ENCODE assay signal across 30 mouse cellular contexts in the genomic region with DNA sequence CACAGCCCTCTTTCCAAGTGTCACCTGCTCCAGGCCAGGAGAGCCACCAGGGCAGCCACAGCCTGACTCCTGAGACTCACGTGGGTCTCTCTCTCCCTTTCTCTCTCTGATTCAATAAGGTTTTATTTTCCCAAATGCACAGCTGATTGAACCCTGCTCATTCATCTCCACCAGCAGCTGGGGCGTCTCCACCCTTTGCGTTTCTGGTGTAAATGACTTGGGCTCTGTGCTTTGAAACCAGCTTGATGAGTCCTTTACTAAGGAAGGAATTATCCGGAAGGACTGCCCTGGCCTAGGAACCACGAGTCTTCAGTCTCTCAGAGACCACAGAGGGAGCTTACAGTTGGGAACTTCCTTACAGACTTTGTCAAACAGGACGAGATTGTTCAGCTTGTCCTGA. TPM values are rescaled to one million over a fixed set of nuclear protein-coding genes. Genes with fewer than 3 reads are reported as not detected.
DNase-seq lines count a peak whose midpoint lies in the region; TF ChIP-seq lines count a peak whose summit lies in the region.
"Had no signal": no experiment of that assay in that cellular context is flagged by ENCODE, and none has a peak within 500 bp of the region (broad histone marks: within the 10 kb centered on the region; RNA-seq: fewer than 3 reads in every experiment).

No protein-coding gene starts in this region.

- no peak for TF ChIP-seq POLR2A in ES-Bruce4 (IDR thresholded peaks at IDR 0.05; ENCODE audit: insufficient read depth, low read length)
- no peak for TF ChIP-seq POLR2A in heart, adult 2 months (IDR thresholded peaks at IDR 0.05; ENCODE audit: insufficient read depth, low read depth, low read length)

- peaks cover 22% of the 10 kb centered on the region for H3K4me1 ChIP-seq in ES-Bruce4 (ENCODE audit: control insufficient read depth, insufficient read depth, low read length)
- H3K4me1 ChIP-seq in heart, adult 2 months (ENCODE audit: control insufficient read depth, insufficient read depth, low read length): no peaks in the 10 kb centered on the region

- no peaks in the 10 kb centered on the region for H3K79me2 ChIP-seq in heart, adult 2 months (replicated peaks; ENCODE audit: control insufficient read depth, insufficient read depth, low read length)

- no peaks in the 10 kb centered on the region for H3K9me3 ChIP-seq in ES-Bruce4 (replicated peaks; ENCODE audit: control insufficient read depth, insufficient read depth, low read length, poor library complexity, severe bottlenecking)
- H3K9me3 ChIP-seq: embryonic facial prominence, embryonic 13.5 days; embryonic facial prominence, embryonic 15.5 days; forebrain, embryonic 10.5 days; forebrain, embryonic 12.5 days had no signal

- DNase-seq in ES-CJ7 (ENCODE audit: low read depth, low spot score) (peak; percentile 52), ZHBTc4 (ENCODE audit: low read depth, low spot score) (peak; percentile 73)
- no peak for DNase-seq in natural killer cell, adult 2 months (ENCODE audit: low spot score in 2 of 2)
- DNase-seq in heart, adult 2 months: no peak
- DNase-seq: adrenal gland, adult 2 months; adrenal gland, postnatal 10 days; adrenal gland, postnatal 25 days; cerebellum, adult 11 months; cerebellum, adult 18-20 months; cerebellum, adult 8-10 months; cerebellum, adult 9-11 months; cerebellum, postnatal 14 days; cerebellum, postnatal 36 days; embryo, embryonic 11 days had no signal

- no peaks in the 10 kb centered on the region for H3K36me3 ChIP-seq in ES-Bruce4 (ENCODE audit: control insufficient read depth, insufficient read depth, low read length, poor library complexity, severe bottlenecking)
- H3K36me3 ChIP-seq in heart, adult 2 months (ENCODE audit: control insufficient read depth, insufficient read depth, low read length): no peaks in the 10 kb centered on the region
- H3K36me3 ChIP-seq: embryonic facial prominence, embryonic 13.5 days; embryonic facial prominence, embryonic 15.5 days; forebrain, embryonic 10.5 days; forebrain, embryonic 12.5 days had no signal

- H3K27me3 ChIP-seq in ES-Bruce4 (ENCODE audit: control insufficient read depth, insufficient read depth, low read length, poor library complexity, severe bottlenecking): no peaks in the 10 kb centered on the region
- no peaks in the 10 kb centered on the region for H3K27me3 ChIP-seq in heart, adult 2 months (ENCODE audit: control insufficient read depth, insufficient read depth, low read length)

- no peak for TF ChIP-seq CTCF in ES-Bruce4 (IDR thresholded peaks at IDR 0.05; ENCODE audit: low read depth, low read length)
- no peak for TF ChIP-seq CTCF in heart, adult 2 months (IDR thresholded peaks at IDR 0.05)

- no peak overlapping the region for H3K4me3 ChIP-seq in ES-Bruce4 (ENCODE audit: low read depth, low read length)
- no peak overlapping the region for H3K4me3 ChIP-seq in heart, adult 2 months
- H3K4me3 ChIP-seq: embryonic facial prominence, embryonic 13.5 days; embryonic facial prominence, embryonic 15.5 days; erythroblast, embryonic 14.5 days; forebrain, embryonic 10.5 days; forebrain, embryonic 12.5 days had no signal

- intact Hi-C loops in heart, adult 2 months (cut with DNase I): no loop called here

- no peak overlapping the region for H3K27ac ChIP-seq in ES-Bruce4 (ENCODE audit: insufficient read depth, low read length)
- H3K27ac ChIP-seq in heart, adult 2 months: no peak overlapping the region
- H3K27ac ChIP-seq: embryonic facial prominence, embryonic 13.5 days; embryonic facial prominence, embryonic 15.5 days; forebrain, embryonic 10.5 days; forebrain, embryonic 12.5 days had no signal

- 0 out of 2 replicates have a peak, but pooled peaks have one; percentile 17 for TF ChIP-seq EP300 in ES-Bruce4 (IDR thresholded peaks at IDR 0.05; ENCODE audit: insufficient read depth, low read depth, low read length)
- TF ChIP-seq EP300 in heart, adult 2 months (IDR thresholded peaks at IDR 0.05; ENCODE audit: insufficient read depth, low read depth, low read length): no peak

- WGBS in heart, adult 2 months: 77% methylated on average over 6 of the region's 6 CpGs

- no peak overlapping the region for H3K9ac ChIP-seq in ES-Bruce4 (ENCODE audit: low read depth, poor library complexity, severe bottlenecking)
- H3K9ac ChIP-seq in heart, adult 2 months (ENCODE audit: low read depth, low read length): no peak overlapping the region
- H3K9ac ChIP-seq: embryonic facial prominence, embryonic 13.5 days; embryonic facial prominence, embryonic 15.5 days; forebrain, embryonic 12.5 days had no signal

RNA-seq across cellular contexts. Expression of a gene that starts 10.2 kb away (rescaled TPM):
- not detected in 2 replicates for polyA plus RNA-seq in ES-Bruce4 (2011; ENCODE audit: insufficient read depth, insufficient read length, low read depth, missing spikeins)
- not detected for total RNA-seq in heart, adult 2 months (2021)
- 0.29 TPM in 1 of 2 replicates, not detected in the other for polyA plus RNA-seq in heart, adult 2 months (2012; rRNA removed)
- total RNA-seq: adrenal gland, adult 2 months; adrenal gland, postnatal 10 days; adrenal gland, postnatal 25 days; adrenal gland, postnatal 4 days; common myeloid progenitor, adult 5-6 weeks; ES-E14; MEL had no signal
- polyA plus RNA-seq: adrenal gland, adult 2 months; brain, embryonic 14.5 days; C2C12; embryonic facial prominence, embryonic 11.5 days; embryonic facial prominence, embryonic 13.5 days; embryonic facial prominence, embryonic 15.5 days; erythroblast, embryonic 14.5 days; forebrain, embryonic 10.5 days; forebrain, embryonic 12.5 days; forebrain, embryonic 14.5 days; forebrain, embryonic 16.5 days; frontal cortex, adult 2 months had no signal

RNA-seq across cellular contexts. Expression of a gene that starts 38.5 kb away (rescaled TPM):
- 6.0 and 8.3 TPM in 2 replicates for polyA plus RNA-seq in ES-Bruce4 (2011; ENCODE audit: insufficient read depth, insufficient read length, low read depth, missing spikeins)
- total RNA-seq in heart, adult 2 months (2021): 10 to 100 TPM; 17.8 to 19.6 TPM
- 14.3 and 18.7 TPM in 2 replicates for polyA plus RNA-seq in heart, adult 2 months (2012; rRNA removed)

Comparison
In these comparisons a context has a peak if more than half of its experiments do, and no peak if none do; other contexts are left out.
1. DNase-seq: peak in ES-CJ7 (single experiment) and ZHBTc4 (single experiment); none in natural killer cell, adult 2 months (0 of 2) and heart, adult 2 months (0 of 2).